Mouse (Mus musculus) cortical plate, adult 2 months (tissue): Measurements from ENCODE around the gene 1700016H13Rik.

Experiments
- CTCF ChIP-seq: fragments of 200-500 bp; IDR thresholded peaks from 2 replicates; pipeline ENCODE4 v1.5.1; 2011; ENCODE audit warnings: mild to moderate bottlenecking, control low read depth, low read length; ENCODE audit not compliant: insufficient read depth; ENCODE audit errors: extremely low read depth
- POLR2A ChIP-seq: fragments of 200-500 bp; IDR thresholded peaks from 2 replicates; pipeline ENCODE4 v1.6.1; 2011; ENCODE audit warnings: mild to moderate bottlenecking, low read length, control low read depth; ENCODE audit not compliant: insufficient read depth; ENCODE audit errors: extremely low read depth

DNA sequence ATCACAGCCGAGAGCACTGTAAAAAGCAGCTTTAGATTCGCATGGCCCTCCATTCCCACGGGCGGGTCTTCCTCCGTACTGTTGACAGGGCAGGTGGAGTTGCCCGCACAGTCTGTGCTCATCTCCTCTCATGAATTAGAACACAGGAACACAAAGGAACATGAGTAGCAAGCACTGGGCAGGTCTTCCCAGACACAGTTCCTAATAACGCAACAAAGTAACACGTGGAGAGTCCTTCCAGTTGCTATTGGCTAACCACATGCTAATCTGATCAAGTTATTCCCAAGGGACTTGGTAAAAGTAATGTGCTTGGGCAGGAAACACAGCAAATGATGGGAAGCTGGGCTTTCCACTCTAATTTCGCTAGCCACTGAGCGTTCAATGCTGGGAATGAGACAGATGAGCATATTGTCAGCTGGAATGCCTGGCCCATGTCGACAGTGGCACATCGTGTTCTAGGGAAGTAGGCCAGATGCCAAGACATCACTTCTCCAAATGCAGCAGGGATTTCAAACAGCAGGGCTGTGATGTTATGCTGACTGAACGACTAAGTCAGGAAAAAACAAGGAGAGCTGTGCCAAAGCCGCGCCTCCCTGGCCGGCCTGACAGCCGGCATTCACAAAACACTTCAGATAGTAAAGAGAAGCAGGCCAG lies 26.6 kb downstream of the 1700016H13Rik start, which contains the start of gene Slc10a6:
- TF ChIP-seq POLR2A (no peak), CTCF (no peak)
